Mouse (Mus musculus): ENCODE measurements around the gene Cd300ld4. TPM values are rescaled to one million over a fixed set of nuclear protein-coding genes. Genes with fewer than 3 reads are reported as not detected.
"Not testable (repeated sequence)": the region's sequence is repeated elsewhere in the genome, so short reads cannot be mapped to it uniquely, and the experiment has no call there.

The Cd300ld4 gene
- polyA plus RNA-seq (2012; rRNA removed): 0.43 and 0.77 TPM in 2 replicates

GRCm38 (mm10) chr11:115026912-115027311 is at the start of gene Cd300ld4:
Gene Cd300ld4 (minus strand): TSS chr11:115027012.
- H3K4me3 ChIP-seq (replicated peaks; ENCODE audit: extremely low read depth, low read depth, low read length); H3K4me1 ChIP-seq (ENCODE audit: control insufficient read depth, insufficient read depth, low read length); DNase-seq: not testable (repeated sequence)
- no CpG with 5 or more reads among the region's 6 CpGs for WGBS

- Histone ChIP-seq H3K4me3 (replicated peaks; ENCODE audit: extremely low read depth, low read depth, low read length) (no peak overlapping the region), H3K4me1 (ENCODE audit: control insufficient read depth, insufficient read depth, low read length) (peaks cover 3% of the 10 kb centered on the region; the same call in 1 of the 2 replicates)
- TF ChIP-seq POLR2A (IDR thresholded peaks at IDR 0.05; ENCODE audit: borderline replicate concordance, extremely low read depth, low read depth, low read length): no peak
- TF ChIP-seq CTCF (IDR thresholded peaks at IDR 0.05; ENCODE audit: insufficient read depth, low read length): no peak
- 47% methylated on average over 5 of the region's 5 CpGs for WGBS
- no peak for DNase-seq
Measured at GRCm38 (mm10) chr11:115075859-115076258, 49.0 kb upstream of the Cd300ld4 start.

GRCm38 (mm10) chr11:115075407-115075806 is 48.6 kb upstream of the Cd300ld4 start:
- 37% methylated on average over 7 of the region's 7 CpGs for WGBS
- TF ChIP-seq CTCF (IDR thresholded peaks at IDR 0.05; ENCODE audit: insufficient read depth, low read length) (no peak), POLR2A (IDR thresholded peaks at IDR 0.05; ENCODE audit: borderline replicate concordance, extremely low read depth, low read depth, low read length) (no peak)
- H3K4me1 ChIP-seq (ENCODE audit: control insufficient read depth, insufficient read depth, low read length): peaks cover 3% of the 10 kb centered on the region; the same call in 1 of the 2 replicates
- H3K4me3 ChIP-seq (replicated peaks; ENCODE audit: extremely low read depth, low read depth, low read length): no peak overlapping the region
- no peak for DNase-seq

- TF ChIP-seq CTCF (IDR thresholded peaks at IDR 0.05; ENCODE audit: insufficient read depth, low read length): no peak
- no peak for TF ChIP-seq POLR2A (IDR thresholded peaks at IDR 0.05; ENCODE audit: borderline replicate concordance, extremely low read depth, low read depth, low read length)
- no peak for DNase-seq
- H3K4me1 ChIP-seq (ENCODE audit: control insufficient read depth, insufficient read depth, low read length): peaks cover 3% of the 10 kb centered on the region; the same call in 1 of the 2 replicates
- 59% methylated on average over 5 of the region's 5 CpGs for WGBS
- no peak overlapping the region for H3K4me3 ChIP-seq (replicated peaks; ENCODE audit: extremely low read depth, low read depth, low read length)
Measured at GRCm38 (mm10) chr11:115073002-115073401, 46.2 kb upstream of the Cd300ld4 start.

- H3K4me1 ChIP-seq (ENCODE audit: control insufficient read depth, insufficient read depth, low read length): peaks cover 3% of the 10 kb centered on the region; the same call in 1 of the 2 replicates
- DNase-seq: peak; percentile 30
- WGBS: 8% methylated on average over 14 of the region's 14 CpGs
Measured at GRCm38 (mm10) chr11:115071631-115072294, 45.0 kb upstream of the Cd300ld4 start.

GRCm38 (mm10) chr11:115071015-115071551 is 44.3 kb upstream of the Cd300ld4 start:
- WGBS: 10% methylated on average over 9 of the region's 9 CpGs

More at GRCm38 (mm10) chr11:115071631-115072294, 45.0 kb upstream of the Cd300ld4 start:
- no peak overlapping the region for H3K4me3 ChIP-seq (replicated peaks; ENCODE audit: extremely low read depth, low read depth, low read length)
- TF ChIP-seq CTCF (IDR thresholded peaks at IDR 0.05; ENCODE audit: insufficient read depth, low read length) (no peak), POLR2A (IDR thresholded peaks at IDR 0.05; ENCODE audit: borderline replicate concordance, extremely low read depth, low read depth, low read length) (no peak)

GRCm38 (mm10) chr11:115066768-115067167 is 40.0 kb upstream of the Cd300ld4 start:
- Histone ChIP-seq H3K4me3 (replicated peaks; ENCODE audit: extremely low read depth, low read depth, low read length) (no peak overlapping the region), H3K4me1 (ENCODE audit: control insufficient read depth, insufficient read depth, low read length) (no peaks in the 10 kb centered on the region)
- TF ChIP-seq CTCF (IDR thresholded peaks at IDR 0.05; ENCODE audit: insufficient read depth, low read length) (no peak), POLR2A (IDR thresholded peaks at IDR 0.05; ENCODE audit: borderline replicate concordance, extremely low read depth, low read depth, low read length) (no peak)
- no peak for DNase-seq
- WGBS: 54% methylated on average over 6 of the region's 6 CpGs

More at GRCm38 (mm10) chr11:115071015-115071551, 44.3 kb upstream of the Cd300ld4 start:
- TF ChIP-seq POLR2A (IDR thresholded peaks at IDR 0.05; ENCODE audit: borderline replicate concordance, extremely low read depth, low read depth, low read length) (no peak), CTCF (IDR thresholded peaks at IDR 0.05; ENCODE audit: insufficient read depth, low read length) (no peak)
- DNase-seq: no peak
- Histone ChIP-seq H3K4me3 (replicated peaks; ENCODE audit: extremely low read depth, low read depth, low read length) (no peak overlapping the region), H3K4me1 (ENCODE audit: control insufficient read depth, insufficient read depth, low read length) (peaks cover 3% of the 10 kb centered on the region; the same call in 1 of the 2 replicates)

- TF ChIP-seq CTCF (IDR thresholded peaks at IDR 0.05; ENCODE audit: insufficient read depth, low read length) (no peak), POLR2A (IDR thresholded peaks at IDR 0.05; ENCODE audit: borderline replicate concordance, extremely low read depth, low read depth, low read length) (no peak)
- WGBS: 24% methylated on average over 5 of the region's 5 CpGs
- Histone ChIP-seq H3K4me1 (ENCODE audit: control insufficient read depth, insufficient read depth, low read length) (no peaks in the 10 kb centered on the region), H3K4me3 (replicated peaks; ENCODE audit: extremely low read depth, low read depth, low read length) (no peak within 1 kb of the TSS)
- DNase-seq: no peak
Measured at GRCm38 (mm10) chr11:115062077-115062476, 35.3 kb upstream of the Cd300ld4 start, which contains the start of gene Cd300e. Gene Cd300e (minus strand): TSS chr11:115062177.

- DNase-seq: no peak
- Histone ChIP-seq H3K4me3 (replicated peaks; ENCODE audit: extremely low read depth, low read depth, low read length) (no peak overlapping the region), H3K4me1 (ENCODE audit: control insufficient read depth, insufficient read depth, low read length) (no peaks in the 10 kb centered on the region)
- TF ChIP-seq POLR2A (IDR thresholded peaks at IDR 0.05; ENCODE audit: borderline replicate concordance, extremely low read depth, low read depth, low read length): no peak
- TF ChIP-seq CTCF (IDR thresholded peaks at IDR 0.05; ENCODE audit: insufficient read depth, low read length): no peak
- 65% methylated on average over 2 of the region's 2 CpGs for WGBS
Measured at GRCm38 (mm10) chr11:115059797-115060196, 33.0 kb upstream of the Cd300ld4 start.

GRCm38 (mm10) chr11:115058701-115059100 is 31.9 kb upstream of the Cd300ld4 start:
- TF ChIP-seq CTCF (IDR thresholded peaks at IDR 0.05; ENCODE audit: insufficient read depth, low read length): no peak
- TF ChIP-seq POLR2A (IDR thresholded peaks at IDR 0.05; ENCODE audit: borderline replicate concordance, extremely low read depth, low read depth, low read length): no peak
- Histone ChIP-seq H3K4me3 (replicated peaks; ENCODE audit: extremely low read depth, low read depth, low read length) (no peak overlapping the region), H3K4me1 (ENCODE audit: control insufficient read depth, insufficient read depth, low read length) (no peaks in the 10 kb centered on the region)
- no peak for DNase-seq
- WGBS: 72% methylated on average over 4 of the region's 4 CpGs
